Mouse (Mus musculus) MN1 (cell line): ENCODE results near the gene Cdhr3.
"Not testable (repeated sequence)": the region's sequence is repeated elsewhere in the genome, so short reads cannot be mapped to it uniquely, and the experiment has no call there.

ENCODE experiments used
- DNase-seq: peaks from one replicate; pipeline ENCODE4 v3.0.0-alpha.2; 2016; ENCODE audit warnings: low spot score

Cdhr3 gene

GRCm38 (mm10) chr12:33005858-33006257 lies 86.8 kb downstream of the Cdhr3 start:
- no peak for DNase-seq

GRCm38 (mm10) chr12:33003339-33003965 lies 89.2 kb downstream of the Cdhr3 start:
- DNase-seq = no peak

GRCm38 (mm10) chr12:33000402-33000801 lies 92.3 kb downstream of the Cdhr3 start:
- DNase-seq = no peak

GRCm38 (mm10) chr12:32999778-33000177 lies 92.9 kb downstream of the Cdhr3 start:
- not testable (repeated sequence) for DNase-seq

GRCm38 (mm10) chr12:32998766-32999165 lies 93.9 kb downstream of the Cdhr3 start:
- no peak for DNase-seq

GRCm38 (mm10) chr12:32995081-32995834 lies 97.4 kb downstream of the Cdhr3 start:
- DNase-seq = no peak

- DNase-seq = no peak
Observed at GRCm38 (mm10) chr12:32994081-32994480, 98.6 kb downstream of the Cdhr3 start.

- DNase-seq = no peak
Observed at GRCm38 (mm10) chr12:32989731-32990130, 102.9 kb downstream of the Cdhr3 start.

- no peak for DNase-seq
Observed at GRCm38 (mm10) chr12:32986284-32986683, 106.4 kb downstream of the Cdhr3 start.
